Mouse (Mus musculus) spleen, adult 2 months (tissue): ENCODE results near the gene Gm10401.

Experiments used
- CTCF ChIP-seq: fragments of 200-500 bp; IDR thresholded peaks from 2 replicates; pipeline ENCODE4 v1.5.1; 2011; ENCODE audit warnings: mild to moderate bottlenecking, inconsistent platforms; ENCODE audit not compliant: insufficient read depth, insufficient read length, insufficient replicate concordance; ENCODE audit errors: extremely low read depth
- POLR2A ChIP-seq: fragments of 200-500 bp; IDR thresholded peaks from 2 replicates; pipeline ENCODE4 v1.6.1; 2011; ENCODE audit warnings: low read depth, low read length, inconsistent platforms

GRCm38 (mm10) chr5:115072143-115072542 is 26.0 kb downstream of the Gm10401 start:
- TF ChIP-seq CTCF, result no peak
- TF ChIP-seq POLR2A, result no peak
